Mouse (Mus musculus) kidney, postnatal 25 days (tissue): ENCODE results near the gene Agtpbp1.
A peak's percentile ranks its signal among the peaks of the same experiment; 100 is the strongest.

Source experiments
- DNase-seq, 2 experiments: peaks; one replicate each; pipeline ENCODE4 v3.0.0; 2021; ENCODE audit warnings: mixed read lengths in 2 of 2

Agtpbp1 gene

DNA sequence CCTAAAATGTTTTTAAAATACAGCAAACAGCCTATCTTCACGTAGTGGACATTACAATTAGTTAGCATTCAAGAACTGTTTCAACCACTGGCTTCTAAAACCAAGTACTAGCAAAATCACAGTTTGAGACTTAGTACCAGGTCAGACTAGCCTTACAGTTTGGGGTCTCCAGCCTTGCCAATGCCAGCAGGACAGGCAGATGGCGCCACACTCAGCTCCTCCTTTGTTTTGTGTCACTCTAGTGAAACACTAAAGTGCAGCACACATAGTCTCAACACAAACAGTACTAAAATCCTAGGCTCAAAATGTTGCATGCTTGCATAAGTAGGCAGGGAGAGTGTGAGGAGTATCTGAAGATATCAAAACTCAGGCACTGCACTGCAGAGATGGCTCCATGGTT, 53.8 kb downstream of the Agtpbp1 start:
- peak in 1 of 2 experiments; percentile 42 for DNase-seq

DNA sequence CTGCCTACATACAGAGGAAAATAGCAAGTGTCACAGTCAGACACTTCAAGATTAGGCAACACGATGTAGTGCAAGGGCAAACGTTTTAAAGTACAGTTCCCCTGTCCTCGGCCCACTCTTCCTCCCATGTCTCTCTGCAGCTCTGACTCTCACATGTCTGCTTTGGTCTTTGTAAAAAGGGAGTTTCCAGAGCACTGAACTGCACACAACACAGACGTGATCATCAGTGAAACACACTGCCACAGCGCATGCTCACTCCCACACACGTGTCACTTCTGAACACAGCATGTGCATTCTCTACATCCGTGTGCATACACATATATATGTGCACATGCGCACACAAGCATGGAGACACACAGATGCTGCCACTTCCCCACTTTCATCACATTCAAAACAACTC, 54.5 kb downstream of the Agtpbp1 start:
- DNase-seq: no peak

DNA sequence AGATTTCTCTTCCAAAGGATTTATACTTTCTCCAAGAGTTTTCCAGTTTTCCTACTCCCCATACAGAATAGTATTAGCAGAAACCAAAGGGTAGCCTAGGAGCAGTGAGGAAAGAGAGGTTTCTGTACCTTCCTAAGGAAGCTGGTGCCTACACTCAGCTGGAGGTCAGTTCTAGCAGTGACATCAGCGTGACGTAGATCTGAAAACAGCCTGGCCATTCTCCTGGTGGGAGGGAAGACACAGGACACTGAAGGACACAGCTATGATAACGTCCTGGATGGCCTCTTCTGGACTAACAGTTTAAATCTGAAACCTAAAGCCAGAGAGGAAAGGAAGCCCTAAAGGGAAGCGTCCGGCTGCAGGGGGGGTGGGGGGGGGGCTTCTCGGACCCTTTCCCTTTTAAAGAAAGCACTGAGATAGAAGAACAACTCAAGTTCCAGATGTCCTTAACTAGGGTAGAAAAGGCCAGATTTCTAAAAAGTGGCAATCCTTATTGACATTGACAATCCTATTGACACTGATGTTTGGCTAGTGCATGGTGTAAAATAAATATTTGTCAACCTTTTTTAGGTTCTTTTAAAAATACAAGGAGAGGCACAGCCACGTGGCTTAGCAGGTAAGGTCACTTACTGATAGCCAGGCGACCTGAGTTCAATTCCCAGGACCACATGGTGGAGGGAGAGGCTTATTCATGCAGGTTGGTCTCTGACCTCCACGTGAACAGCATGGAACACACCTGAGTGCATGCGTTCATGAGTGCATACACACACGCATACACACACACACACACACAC, 63.6 kb downstream of the Agtpbp1 start:
- no peak for DNase-seq

DNA sequence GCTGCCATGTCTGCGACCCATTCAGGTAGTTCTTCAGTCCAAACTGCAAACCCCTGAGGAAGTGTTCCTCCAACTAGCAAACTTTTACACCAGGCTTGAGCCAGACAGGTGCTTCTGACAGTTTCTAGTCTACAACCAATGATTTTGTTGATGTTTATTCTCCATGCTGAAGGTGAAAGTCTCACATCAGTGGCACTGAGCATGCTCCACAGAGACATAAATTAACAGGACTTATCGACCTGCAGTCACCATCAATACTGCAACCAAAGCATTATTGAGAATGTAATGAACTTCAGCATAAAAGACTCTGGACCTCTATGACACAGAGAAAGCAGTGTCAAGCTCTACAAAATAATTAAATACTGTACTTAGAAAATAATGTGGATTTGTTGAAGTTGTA, 64.2 kb downstream of the Agtpbp1 start:
- no peak for DNase-seq

DNA sequence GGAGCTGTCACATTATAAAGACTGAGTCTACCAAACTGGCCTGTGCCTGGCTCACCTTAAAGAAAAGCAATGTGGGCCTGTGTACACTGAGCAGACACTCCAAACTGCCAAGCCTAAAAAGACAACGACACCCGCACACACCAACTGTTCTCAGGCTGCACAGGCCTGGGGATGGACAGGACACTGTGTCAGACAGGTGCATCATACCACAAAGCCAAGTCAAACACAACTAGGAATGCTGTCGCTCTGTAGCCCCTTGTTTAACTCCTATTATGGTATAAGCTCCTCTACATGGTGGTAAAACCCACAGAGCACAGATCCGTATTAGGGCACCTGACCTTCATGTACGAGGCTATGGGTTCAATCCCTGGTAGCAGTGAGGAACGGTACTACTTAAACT, 65.5 kb downstream of the Agtpbp1 start:
- DNase-seq: no peak

DNA sequence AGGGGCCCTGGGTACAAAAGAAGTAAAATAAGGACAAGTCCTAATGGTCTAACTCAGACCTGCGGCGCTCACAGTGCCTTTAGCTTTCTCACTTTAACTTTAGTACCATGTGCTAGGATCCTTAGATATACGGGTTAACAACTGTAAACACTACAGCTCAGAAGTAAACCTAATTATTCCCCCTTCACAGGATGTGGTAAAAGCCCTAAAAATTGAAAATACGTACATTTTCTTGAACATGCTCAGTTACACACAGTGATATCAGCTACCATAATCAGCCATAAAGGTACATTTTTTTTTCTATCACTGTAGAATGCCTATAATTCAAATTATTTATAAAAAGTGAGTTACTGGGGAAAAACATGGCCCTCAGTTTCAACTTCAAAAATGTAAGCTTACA, 67.0 kb downstream of the Agtpbp1 start:
- no peak for DNase-seq

DNA sequence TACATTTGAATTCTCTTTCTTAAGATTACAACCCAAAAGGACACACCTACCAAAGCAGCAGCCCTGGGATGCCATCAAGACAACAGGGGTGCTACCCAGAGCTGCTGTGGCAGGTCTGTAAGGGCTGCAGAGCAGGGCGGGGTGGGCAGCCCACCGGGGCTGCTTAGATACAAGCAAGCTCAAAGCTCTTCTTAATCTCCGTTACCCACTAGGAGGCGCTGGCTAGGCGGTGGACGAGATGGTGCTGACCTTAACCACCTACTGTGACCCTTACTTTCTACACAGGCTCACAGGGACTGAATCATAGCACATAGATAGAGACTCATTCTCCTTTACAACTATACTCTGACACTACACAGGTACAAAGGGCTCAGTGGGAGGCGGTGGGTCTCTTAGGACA, 70.0 kb downstream of the Agtpbp1 start:
- peak in 1 of 2 experiments; percentile 60 for DNase-seq

DNA sequence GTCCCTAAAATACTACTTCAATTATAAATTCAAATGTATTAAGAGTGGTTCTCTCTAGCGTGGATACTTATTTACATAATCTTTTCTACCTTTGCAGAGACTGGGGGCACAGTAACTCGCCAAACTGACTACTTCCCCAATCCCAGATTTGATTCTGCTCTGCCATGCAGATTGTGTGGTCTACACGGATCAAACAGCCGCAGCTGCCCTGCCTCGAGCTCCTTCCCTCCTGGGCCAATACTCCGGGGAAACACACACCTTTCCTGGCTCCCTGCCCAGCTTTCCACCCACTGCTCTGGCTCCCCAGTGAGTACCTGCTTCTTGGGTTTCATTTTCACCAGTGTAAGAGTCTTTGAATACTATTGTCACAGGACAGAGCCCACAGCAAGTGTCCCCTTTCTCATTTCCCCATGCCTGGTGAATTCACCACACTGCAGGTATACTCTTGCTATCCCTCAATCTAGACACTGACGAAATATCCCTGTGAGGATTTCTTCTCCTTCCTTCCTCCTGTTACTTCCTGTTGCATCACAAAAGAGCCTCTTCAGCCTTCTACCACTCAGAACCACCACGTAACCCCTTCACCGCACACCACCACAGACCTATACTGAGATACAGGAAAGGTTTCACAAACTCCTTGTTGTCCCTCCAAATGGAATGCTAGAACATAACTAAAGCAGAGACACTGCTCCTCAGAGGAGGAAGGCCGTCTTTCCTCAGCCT, 75.2 kb downstream of the Agtpbp1 start:
- DNase-seq: peak; percentile 52 to 55

DNA sequence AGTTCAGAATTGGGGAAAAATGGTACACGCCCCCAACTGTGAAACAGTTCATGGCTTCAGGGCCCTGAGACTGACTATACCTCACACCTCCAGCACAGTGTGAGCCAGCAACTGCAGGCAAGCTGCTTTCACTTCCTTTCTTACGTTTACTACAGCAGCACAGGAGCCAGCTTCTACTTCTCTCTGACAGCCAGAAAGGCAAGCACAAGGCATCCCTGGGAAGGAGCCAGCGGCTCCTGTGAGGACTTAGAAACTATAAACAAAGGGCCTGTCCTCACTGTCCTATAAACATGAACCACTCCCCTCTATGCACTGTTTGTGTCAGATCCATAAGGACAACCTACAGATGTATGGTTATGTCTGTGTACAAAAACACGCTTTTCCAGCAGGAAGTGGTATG, 76.4 kb downstream of the Agtpbp1 start:
- no peak for DNase-seq

DNA sequence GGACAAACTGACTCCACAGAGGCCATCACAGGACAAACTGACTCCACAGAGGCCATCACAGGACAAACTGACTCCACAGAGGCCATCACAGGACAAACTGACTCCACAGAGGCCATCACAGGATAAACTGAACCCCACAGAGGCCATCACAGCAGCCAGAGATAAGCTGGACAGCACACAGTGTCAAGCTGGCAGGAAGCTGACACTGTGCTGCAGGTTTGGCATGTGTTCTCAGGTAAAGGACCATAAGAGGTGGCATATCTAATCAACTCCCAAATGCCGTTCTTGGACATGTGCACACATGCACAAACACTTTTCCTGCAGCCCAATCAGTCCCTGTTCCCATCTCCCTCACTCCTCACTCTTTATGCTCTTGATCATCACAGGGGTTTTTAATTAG, 78.6 kb downstream of the Agtpbp1 start:
- no peak for DNase-seq

DNA sequence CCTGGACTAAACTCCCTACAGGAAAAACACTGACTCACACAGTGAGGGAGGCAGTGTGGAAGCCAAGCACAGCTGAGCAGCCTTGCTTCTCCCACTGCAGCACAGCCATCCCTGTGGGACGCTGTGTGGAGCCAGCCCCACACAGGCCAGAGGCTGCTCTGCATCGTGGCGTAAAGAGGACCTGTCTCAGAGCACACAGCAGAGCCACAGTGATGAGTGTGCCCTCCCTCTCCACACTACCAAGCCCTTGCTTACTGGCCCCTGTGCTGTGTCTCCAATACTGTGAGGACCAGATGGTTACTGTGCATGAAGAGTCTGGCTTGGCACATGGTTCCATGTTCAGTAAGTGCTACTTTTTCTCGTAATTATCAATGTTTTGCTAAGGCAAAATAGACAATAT, 79.2 kb downstream of the Agtpbp1 start:
- DNase-seq: no peak

DNA sequence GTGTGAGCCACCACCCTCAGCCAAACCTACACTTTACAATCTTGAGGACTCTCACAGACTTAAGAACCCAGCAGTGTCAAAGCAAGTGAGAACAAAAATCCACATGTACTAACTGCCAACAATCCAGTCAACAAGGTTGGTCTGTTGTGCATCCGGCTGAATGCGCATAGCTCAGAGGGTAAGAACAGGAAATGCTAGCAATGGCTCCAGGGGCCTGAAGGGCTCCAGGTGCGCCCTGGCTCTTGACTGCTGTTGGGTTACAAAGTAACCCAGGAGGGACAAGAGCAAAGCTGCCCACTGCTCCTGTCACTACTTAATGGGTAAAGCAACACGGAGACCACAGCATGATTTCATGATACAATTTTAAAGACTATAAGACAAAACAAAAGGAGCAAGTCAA, 81.4 kb downstream of the Agtpbp1 start:
- no peak for DNase-seq

DNA sequence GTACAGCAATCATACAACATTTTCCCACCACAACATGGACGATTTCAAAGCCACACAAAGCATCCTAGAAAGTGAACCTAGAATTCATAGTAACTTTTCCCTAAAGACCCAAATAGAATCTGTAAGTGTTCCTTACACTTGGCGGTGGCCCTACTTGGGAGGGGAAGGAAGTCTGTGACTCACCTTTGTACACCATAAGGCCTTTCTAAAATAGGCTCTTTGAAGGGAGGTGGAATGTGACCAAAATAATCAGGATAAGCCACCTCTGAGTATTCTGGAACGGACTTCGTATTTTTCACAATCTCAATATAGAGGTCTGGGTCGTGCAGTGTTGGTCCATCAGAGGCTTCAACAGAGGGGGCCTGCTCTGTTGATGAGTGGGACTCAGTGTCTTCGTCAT, 85.2 kb downstream of the Agtpbp1 start:
- no peak for DNase-seq

DNA sequence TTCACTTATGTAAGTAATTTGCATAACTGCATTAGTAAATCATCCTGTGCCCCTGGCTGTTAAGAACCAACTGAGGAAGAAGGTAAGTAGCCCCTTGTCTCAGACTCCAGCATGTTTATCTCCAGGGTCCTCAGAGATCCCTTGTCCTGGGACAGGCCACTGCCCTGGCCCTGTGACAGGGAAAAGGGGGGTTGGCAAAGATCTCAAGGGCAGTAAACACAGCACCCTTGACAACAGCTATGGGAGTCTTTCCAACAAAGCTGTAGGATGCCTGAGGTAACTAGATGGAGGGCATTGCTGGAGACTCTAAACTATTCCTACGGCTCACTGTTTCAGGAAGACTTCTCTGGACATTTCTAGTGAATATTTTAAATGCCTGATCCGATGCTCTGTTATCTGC, 85.7 kb downstream of the Agtpbp1 start:
- DNase-seq: no peak

DNA sequence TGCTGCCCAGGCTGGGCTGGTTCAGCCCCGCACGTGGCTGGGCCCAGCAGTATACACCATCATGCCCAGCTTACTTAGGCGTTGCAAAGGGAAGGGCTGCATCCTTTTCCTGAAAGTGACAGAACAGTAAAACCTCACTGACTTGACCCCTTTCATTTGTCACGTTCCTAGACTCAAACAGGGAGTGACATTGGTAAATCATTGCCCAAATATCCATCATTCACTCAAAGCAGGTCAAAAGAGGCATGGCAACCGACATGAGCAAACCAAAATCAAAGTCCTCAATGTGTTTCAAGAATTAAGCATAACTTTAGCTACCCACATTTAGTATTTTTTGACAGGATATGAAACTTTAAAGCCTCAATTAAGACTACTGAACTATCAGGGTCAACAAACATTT, 86.8 kb downstream of the Agtpbp1 start:
- no peak for DNase-seq

DNA sequence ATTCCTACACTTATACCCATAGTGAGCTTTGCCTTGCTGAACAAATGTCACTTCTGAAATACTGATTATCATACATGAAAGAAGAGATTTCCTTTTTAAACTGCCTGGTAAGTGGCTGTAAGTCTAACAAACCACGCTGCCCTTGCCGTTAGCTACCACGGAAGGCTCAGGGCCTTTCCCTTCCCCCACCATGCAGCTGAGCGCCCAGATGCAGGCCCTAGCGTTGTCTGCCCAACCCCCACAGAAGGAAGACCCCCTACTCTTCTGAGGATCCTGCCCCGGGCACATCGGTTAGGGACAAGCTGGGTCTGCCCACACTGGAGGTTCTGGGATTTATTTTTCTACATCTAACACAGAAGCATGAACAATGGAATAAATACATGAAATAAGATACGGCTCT, 89.2 kb downstream of the Agtpbp1 start:
- DNase-seq: no peak

DNA sequence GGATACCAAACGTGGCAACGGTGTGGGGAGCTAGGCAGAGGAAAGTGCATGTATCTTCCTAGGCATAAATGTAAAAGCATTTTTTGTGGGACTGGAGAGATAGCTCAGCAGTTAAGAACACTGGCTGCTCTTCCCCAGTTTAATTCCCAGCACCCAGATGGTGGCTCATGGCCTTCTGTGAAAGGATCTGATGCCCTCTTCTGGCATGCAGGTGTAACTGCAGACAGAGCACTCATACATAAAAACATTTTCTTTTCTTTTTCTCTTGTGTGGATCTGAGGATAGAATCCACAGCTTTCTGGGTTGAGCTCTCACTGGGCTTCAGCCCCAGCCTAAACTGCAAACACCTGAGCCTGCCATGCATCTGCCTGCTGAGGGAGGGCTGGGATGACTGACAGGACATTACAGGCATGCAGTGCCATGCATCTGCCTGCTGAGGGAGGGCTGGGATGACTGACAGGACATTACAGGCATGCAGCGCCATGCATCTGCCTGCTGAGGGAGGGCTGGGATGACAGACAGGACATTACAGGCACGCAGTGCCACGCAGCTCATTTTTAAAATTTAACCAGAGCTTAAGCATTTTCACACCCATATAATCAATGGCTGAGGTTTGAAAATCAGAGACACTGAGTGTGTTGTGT, 90.3 kb downstream of the Agtpbp1 start:
- DNase-seq: no peak

DNA sequence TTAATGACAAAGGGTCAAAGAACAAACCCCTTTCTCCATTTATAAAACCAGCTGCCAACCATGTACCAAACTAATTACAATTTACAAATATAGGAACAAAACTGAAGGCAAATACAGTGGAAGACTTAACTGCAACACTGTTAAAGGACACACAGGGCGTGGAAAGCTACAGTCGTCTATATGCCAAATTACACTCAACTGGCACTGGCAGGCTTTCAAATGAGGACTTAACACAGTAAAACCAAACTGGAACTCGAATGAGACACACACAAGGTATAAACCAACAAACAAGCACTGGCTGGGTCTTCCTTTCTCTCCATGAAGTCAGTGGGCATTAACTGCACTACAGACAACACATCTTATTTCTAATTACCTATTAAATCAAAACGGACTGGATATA, 94.3 kb downstream of the Agtpbp1 start:
- no peak for DNase-seq

DNA sequence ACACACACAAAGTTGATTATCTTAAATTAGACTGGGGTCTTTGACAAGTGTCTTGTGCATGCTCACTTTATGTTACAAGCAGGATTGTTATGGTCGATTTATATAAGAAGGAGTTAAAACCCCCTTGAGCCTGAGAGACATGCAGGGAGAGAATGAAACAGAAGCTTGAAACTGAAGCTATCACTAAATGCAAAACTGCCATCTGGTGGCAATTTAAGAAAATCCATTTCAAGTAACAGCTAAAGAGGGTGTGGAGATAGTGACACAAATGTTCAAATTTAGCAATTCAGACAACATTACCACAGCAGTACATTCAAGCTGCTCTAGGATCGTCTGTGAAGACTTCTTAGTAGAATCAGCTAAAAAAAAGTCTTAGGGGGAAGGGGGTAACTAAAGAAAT, 95.9 kb downstream of the Agtpbp1 start:
- no peak for DNase-seq

DNA sequence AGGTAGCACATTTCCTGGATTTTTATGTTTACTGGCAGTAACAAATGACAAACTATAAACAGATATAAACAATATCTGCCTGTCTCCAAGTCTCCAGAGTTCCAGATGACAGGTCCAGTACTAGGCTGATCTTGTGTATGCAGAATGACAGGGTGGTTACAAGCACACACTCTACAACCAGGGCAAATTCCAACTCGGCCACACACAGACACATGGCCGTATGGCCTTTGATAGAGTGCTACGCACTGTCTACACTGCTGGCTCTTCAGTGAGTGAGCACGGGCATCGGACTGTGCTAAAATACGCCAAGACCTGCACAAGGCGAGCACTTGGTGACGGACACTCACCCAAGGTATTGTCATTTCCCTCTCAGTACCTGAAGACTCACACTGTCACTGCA, 97.7 kb downstream of the Agtpbp1 start:
- DNase-seq: no peak

DNA sequence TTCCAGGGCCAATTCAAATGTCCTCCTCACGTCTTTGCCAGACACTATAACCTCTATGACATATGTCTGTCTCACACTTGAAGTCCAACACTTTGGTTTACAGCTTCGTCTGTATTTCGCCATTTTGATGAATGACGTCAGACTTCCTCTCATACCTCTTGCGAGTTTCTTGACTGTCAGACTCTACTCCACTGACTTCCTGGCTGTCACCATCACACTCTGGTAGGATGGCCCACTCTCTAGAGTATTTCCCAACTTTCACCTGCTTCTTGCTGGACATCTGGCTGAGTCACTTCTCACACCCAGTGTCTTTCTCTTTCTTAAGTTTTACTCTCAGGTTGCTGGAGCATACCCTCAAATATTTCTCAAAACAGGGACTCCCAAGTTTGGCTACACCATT, 98.8 kb downstream of the Agtpbp1 start:
- no peak for DNase-seq

DNA sequence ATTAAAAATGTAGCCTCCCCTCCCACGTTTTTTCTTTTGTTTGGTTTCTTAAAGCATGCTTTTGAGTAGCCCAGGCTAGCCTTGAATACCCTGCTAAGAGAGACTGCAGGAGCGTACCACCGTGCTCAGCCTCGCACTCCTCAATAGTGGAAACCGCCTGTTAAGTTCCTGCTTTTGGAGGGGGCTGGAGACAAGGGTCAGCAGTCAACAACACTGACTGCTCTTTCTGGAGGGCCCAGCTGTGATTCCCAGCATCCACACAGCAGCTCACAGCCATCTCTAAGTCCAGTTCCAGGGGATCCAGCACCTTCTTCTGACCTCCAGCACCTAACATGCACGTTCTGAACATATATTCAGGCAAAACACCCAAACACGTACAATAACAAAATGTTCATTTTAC, 99.6 kb downstream of the Agtpbp1 start:
- no peak for DNase-seq

DNA sequence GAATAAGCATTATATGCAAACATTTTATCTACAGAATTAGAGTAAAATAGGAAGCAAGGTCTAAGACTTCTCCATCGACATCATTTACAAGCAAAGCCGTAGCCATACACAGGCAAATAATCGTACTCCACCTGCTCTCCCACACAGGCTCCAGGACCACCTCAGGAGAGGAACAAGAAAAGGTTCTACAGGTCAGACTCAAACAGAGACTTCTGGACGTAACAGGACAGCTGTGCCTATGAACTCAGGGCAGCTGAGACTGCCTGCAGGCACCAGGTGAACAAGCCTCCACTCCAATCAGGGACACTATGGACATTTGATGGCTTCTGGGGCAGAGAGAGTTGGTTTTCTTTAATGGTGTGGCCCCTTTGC, 103.6 kb downstream of the Agtpbp1 start:
- no peak for DNase-seq
